Mouse (Mus musculus) megakaryocyte, adult 5-6 weeks (primary cell): ENCODE measurements around the gene Pkd1l1. TPM values are rescaled to one million over a fixed set of nuclear protein-coding genes. Genes with fewer than 3 reads are reported as not detected.

Experiments
- total RNA-seq, 2 experiments: library from RNA; stranded (forward) in 1 of 2; stranded (reverse) in 1 of 2; fragments of 153-499, 151-499 nt in 1 of 2; fragments of 221-1000, 200-1000 nt in 1 of 2; gene quantifications; 2 replicates each; pipeline versions ENCODE4 v1.2.3 to v1.2.4; 2015 to 2017

The Pkd1l1 gene
- total RNA-seq, 2 experiments from 2014 or later, result not detected

Other genes with a start within 250 kb of the Pkd1l1 start
- gene Hus1, start 37.9 kb upstream of the Pkd1l1 start, total RNA-seq (2015), result 8.7 and 14.4 TPM in 2 replicates
- gene Hus1, start 37.9 kb upstream of the Pkd1l1 start, total RNA-seq (2017), result 8.4 and 8.7 TPM in 2 replicates
- gene Gm11992, start 75.3 kb upstream of the Pkd1l1 start, total RNA-seq (2015), result 0.49 and 0.50 TPM in 2 replicates
- gene Gm11992, start 75.3 kb upstream of the Pkd1l1 start, total RNA-seq (2017), result 0.29 TPM in 1 of 2 replicates, not detected in the other
- gene Sun3, start 75.7 kb upstream of the Pkd1l1 start, total RNA-seq (2015), result not detected in 2 replicates
- not detected in 2 replicates for gene Sun3, start 75.7 kb upstream of the Pkd1l1 start, total RNA-seq (2017)
- 2.4 and 3.0 TPM in 2 replicates for gene Upp1, start 144.8 kb upstream of the Pkd1l1 start, total RNA-seq (2015)
- 3.8 and 4.5 TPM in 2 replicates for gene Upp1, start 144.8 kb upstream of the Pkd1l1 start, total RNA-seq (2017)
- 14.7 and 18.4 TPM in 2 replicates for gene Abca13, start 218.7 kb upstream of the Pkd1l1 start, total RNA-seq (2015)
- 13.4 and 19.0 TPM in 2 replicates for gene Abca13, start 218.7 kb upstream of the Pkd1l1 start, total RNA-seq (2017)